Mouse (Mus musculus): ENCODE results near the gene Zbtb8os. TPM values are rescaled to one million over a fixed set of nuclear protein-coding genes. Genes with fewer than 3 reads are reported as not detected.

Gene Zbtb8os
- polyA plus RNA-seq, 1 experiment from 2014 or later: 53.3 TPM

DNA sequence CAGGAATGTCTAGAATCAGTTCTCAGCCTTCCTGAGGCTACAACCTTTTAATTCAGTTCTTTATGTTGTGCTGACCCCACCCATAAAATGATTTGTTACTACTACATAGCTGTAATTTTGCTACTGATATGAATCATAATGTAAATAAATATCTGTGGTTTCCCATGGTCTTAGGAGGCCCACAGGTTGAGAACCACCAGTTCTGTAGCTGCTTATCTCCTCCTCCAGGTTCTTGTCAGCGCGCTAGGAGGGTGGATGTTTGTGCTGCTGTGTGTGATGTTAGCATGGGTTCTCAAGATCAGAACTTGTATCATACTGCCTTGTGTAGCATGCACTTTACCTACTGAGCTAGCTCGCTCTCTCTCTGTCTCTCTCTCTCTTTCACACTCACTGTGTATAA lies 4.2 kb downstream of the Zbtb8os start:
- ATAC-seq (ENCODE audit: insufficient number of reproducible peaks, low FRiP score, low TSS enrichment, low read depth): no peak
- Histone ChIP-seq H3K36me3 (ENCODE audit: control insufficient read depth, insufficient read depth, low read length) (peaks cover 6% of the 10 kb centered on the region), H3K4me2 (ENCODE audit: low read depth, severe bottlenecking) (no peak overlapping the region), H3K4me1 (ENCODE audit: control insufficient read depth, insufficient read depth, low read length) (no peaks in the 10 kb centered on the region), H3K9me3 (ENCODE audit: control insufficient read depth, low read length) (no peaks in the 10 kb centered on the region), H3K27ac (replicated peaks; ENCODE audit: low read depth, low read length) (no peak overlapping the region), H3K27me3 (ENCODE audit: control insufficient read depth, insufficient read depth, low read length) (no peaks in the 10 kb centered on the region), H3K4me3 (ENCODE audit: low read depth, low read length) (no peak overlapping the region), H3K9ac (ENCODE audit: low read length) (no peak overlapping the region)
- DNase-seq (ENCODE audit: low spot score): no peak
- WGBS: 95% methylated on average over 3 of the region's 3 CpGs

- ATAC-seq (ENCODE audit: insufficient number of reproducible peaks, low FRiP score, low TSS enrichment, low read depth): no peak
- no peaks in the 10 kb centered on the region for H3K27me3 ChIP-seq (ENCODE audit: control insufficient read depth, insufficient read depth, low read length)
- no peak overlapping the region for H3K4me3 ChIP-seq (ENCODE audit: low read depth, low read length)
- H3K9ac ChIP-seq (ENCODE audit: low read length): no peak overlapping the region
- WGBS: 85% methylated on average over 1 of the region's 1 CpGs
- no peaks in the 10 kb centered on the region for H3K4me1 ChIP-seq (ENCODE audit: control insufficient read depth, insufficient read depth, low read length)
- H3K36me3 ChIP-seq (ENCODE audit: control insufficient read depth, insufficient read depth, low read length): peaks cover 6% of the 10 kb centered on the region
- no peaks in the 10 kb centered on the region for H3K9me3 ChIP-seq (ENCODE audit: control insufficient read depth, low read length)
- DNase-seq (ENCODE audit: low spot score): no peak
- H3K4me2 ChIP-seq (ENCODE audit: low read depth, severe bottlenecking): no peak overlapping the region
- no peak overlapping the region for H3K27ac ChIP-seq (replicated peaks; ENCODE audit: low read depth, low read length)
Observed at GRCm38 (mm10) chr4:129341888-129342287, 6.4 kb downstream of the Zbtb8os start.

DNA sequence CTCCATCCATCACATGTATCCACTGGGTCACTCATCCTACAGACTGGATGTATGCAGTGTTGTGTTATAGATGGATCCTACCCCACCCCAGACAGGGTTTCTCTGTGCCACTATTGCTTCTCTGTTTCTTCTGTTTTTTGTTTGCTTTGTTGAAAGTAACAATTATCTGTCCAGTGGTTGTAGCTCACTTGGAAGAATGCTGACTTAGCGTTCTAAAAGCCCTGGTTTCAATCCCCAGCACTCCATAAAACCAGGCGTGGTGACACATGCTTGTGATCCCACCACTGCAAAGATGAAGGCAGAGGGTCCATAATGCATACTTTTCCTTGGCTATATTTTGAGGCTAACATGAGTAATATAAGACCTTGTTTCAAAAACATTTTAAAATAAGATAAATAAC lies 7.2 kb downstream of the Zbtb8os start:
- Histone ChIP-seq H3K4me1 (ENCODE audit: control insufficient read depth, insufficient read depth, low read length) (no peaks in the 10 kb centered on the region), H3K36me3 (ENCODE audit: control insufficient read depth, insufficient read depth, low read length) (peaks cover 6% of the 10 kb centered on the region), H3K9ac (ENCODE audit: low read length) (no peak overlapping the region), H3K27ac (replicated peaks; ENCODE audit: low read depth, low read length) (no peak overlapping the region), H3K9me3 (ENCODE audit: control insufficient read depth, low read length) (no peaks in the 10 kb centered on the region), H3K27me3 (ENCODE audit: control insufficient read depth, insufficient read depth, low read length) (no peaks in the 10 kb centered on the region), H3K4me2 (ENCODE audit: low read depth, severe bottlenecking) (no peak overlapping the region), H3K4me3 (ENCODE audit: low read depth, low read length) (no peak overlapping the region)
- DNase-seq (ENCODE audit: low spot score) (no peak), ATAC-seq (ENCODE audit: insufficient number of reproducible peaks, low FRiP score, low TSS enrichment, low read depth) (no peak)
- WGBS: 79% methylated on average over 2 of the region's 2 CpGs

DNA sequence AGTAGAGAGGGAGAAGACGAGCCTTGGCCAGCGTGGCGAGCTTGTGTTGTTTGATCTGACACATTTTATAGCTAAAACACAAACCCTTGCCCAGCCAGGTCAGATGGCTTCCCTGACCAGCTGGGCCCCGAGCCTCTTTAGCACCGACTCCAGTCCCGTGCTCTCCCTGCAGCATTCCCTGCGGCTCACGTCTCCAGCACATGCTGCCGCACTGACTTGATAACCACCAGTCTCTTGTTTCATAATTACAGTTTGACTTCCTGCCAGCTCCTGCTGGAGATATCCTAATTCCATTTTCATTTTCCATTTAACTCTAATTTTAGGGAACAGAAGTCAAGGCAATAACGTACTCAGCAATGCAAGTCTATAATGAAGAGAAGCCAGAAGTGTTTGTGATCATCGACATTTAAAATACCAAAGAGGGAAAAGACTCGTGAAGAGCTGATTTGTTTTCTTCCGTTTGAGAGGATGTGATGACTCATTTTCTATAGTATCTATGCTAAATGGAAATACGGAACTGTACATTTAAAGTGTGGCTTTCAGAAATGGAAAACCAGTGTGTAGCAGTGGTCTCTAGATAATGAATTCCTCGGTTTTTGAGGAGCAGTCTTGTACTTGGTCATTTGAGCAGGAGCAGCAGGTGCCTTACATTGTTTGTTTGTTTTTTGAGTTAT lies 11.1 kb downstream of the Zbtb8os start:
- H3K9me3 ChIP-seq (ENCODE audit: control insufficient read depth, low read length): no peaks in the 10 kb centered on the region
- ATAC-seq (ENCODE audit: insufficient number of reproducible peaks, low FRiP score, low TSS enrichment, low read depth): no peak
- H3K36me3 ChIP-seq (ENCODE audit: control insufficient read depth, insufficient read depth, low read length): peaks cover 6% of the 10 kb centered on the region

GRCm38 (mm10) chr4:129350644-129351043 lies 15.1 kb downstream of the Zbtb8os start:
- H3K4me3 ChIP-seq (ENCODE audit: low read depth, low read length): no peak overlapping the region
- no peaks in the 10 kb centered on the region for H3K4me1 ChIP-seq (ENCODE audit: control insufficient read depth, insufficient read depth, low read length)
- ATAC-seq (ENCODE audit: insufficient number of reproducible peaks, low FRiP score, low TSS enrichment, low read depth) (no peak), DNase-seq (ENCODE audit: low spot score) (peak; percentile 92)
- no peak overlapping the region for H3K27ac ChIP-seq (replicated peaks; ENCODE audit: low read depth, low read length)
- no peak overlapping the region for H3K4me2 ChIP-seq (ENCODE audit: low read depth, severe bottlenecking)
- H3K9me3 ChIP-seq (ENCODE audit: control insufficient read depth, low read length): no peaks in the 10 kb centered on the region
- WGBS: 8% methylated on average over 1 of the region's 1 CpGs
- no peaks in the 10 kb centered on the region for H3K27me3 ChIP-seq (ENCODE audit: control insufficient read depth, insufficient read depth, low read length)
- no peaks in the 10 kb centered on the region for H3K36me3 ChIP-seq (ENCODE audit: control insufficient read depth, insufficient read depth, low read length)
- no peak overlapping the region for H3K9ac ChIP-seq (ENCODE audit: low read length)

More for the DNA sequence above, 11.1 kb downstream of the Zbtb8os start:
- 86% methylated on average over 15 of the region's 15 CpGs for WGBS
- Histone ChIP-seq H3K27me3 (ENCODE audit: control insufficient read depth, insufficient read depth, low read length) (no peaks in the 10 kb centered on the region), H3K4me3 (ENCODE audit: low read depth, low read length) (no peak overlapping the region), H3K4me1 (ENCODE audit: control insufficient read depth, insufficient read depth, low read length) (no peaks in the 10 kb centered on the region), H3K9ac (ENCODE audit: low read length) (no peak overlapping the region), H3K27ac (replicated peaks; ENCODE audit: low read depth, low read length) (no peak overlapping the region), H3K4me2 (ENCODE audit: low read depth, severe bottlenecking) (no peak overlapping the region)
- no peak for DNase-seq (ENCODE audit: low spot score)

- no peak for DNase-seq (ENCODE audit: low spot score)
- Histone ChIP-seq H3K9me3 (ENCODE audit: control insufficient read depth, low read length) (no peaks in the 10 kb centered on the region), H3K36me3 (ENCODE audit: control insufficient read depth, insufficient read depth, low read length) (peaks cover under 1% of the 10 kb centered on the region; the same call in 1 of the 2 replicates), H3K4me2 (ENCODE audit: low read depth, severe bottlenecking) (no peak overlapping the region), H3K9ac (ENCODE audit: low read length) (no peak overlapping the region), H3K27ac (replicated peaks; ENCODE audit: low read depth, low read length) (no peak overlapping the region), H3K4me3 (ENCODE audit: low read depth, low read length) (no peak overlapping the region), H3K4me1 (ENCODE audit: control insufficient read depth, insufficient read depth, low read length) (no peaks in the 10 kb centered on the region), H3K27me3 (ENCODE audit: control insufficient read depth, insufficient read depth, low read length) (no peaks in the 10 kb centered on the region)
- no peak for ATAC-seq (ENCODE audit: insufficient number of reproducible peaks, low FRiP score, low TSS enrichment, low read depth)
- WGBS: 83% methylated on average over 6 of the region's 6 CpGs
Observed at GRCm38 (mm10) chr4:129351111-129351510, 15.6 kb downstream of the Zbtb8os start.

DNA sequence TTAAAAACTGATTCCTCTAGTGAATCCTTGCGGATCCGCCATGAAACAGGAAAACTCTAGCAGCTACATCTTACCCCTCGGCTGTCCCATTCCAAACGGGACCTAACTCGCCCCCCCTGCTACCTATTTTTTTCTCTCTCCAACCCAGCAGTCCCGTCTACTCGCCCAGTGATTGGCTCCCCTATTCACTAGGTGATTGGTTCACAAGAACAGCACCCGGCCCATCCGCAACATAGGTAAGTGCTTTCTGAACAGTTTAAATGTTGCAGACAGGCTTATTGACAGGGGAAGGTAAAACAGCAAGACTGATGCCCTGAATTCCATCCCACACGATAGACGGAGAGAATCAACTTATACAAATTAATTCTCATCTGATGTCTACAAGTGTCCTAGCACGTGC lies 17.7 kb downstream of the Zbtb8os start:
- DNase-seq (ENCODE audit: low spot score): no peak
- Histone ChIP-seq H3K9me3 (ENCODE audit: control insufficient read depth, low read length) (no peaks in the 10 kb centered on the region), H3K27ac (replicated peaks; ENCODE audit: low read depth, low read length) (no peak overlapping the region), H3K9ac (ENCODE audit: low read length) (no peak overlapping the region), H3K27me3 (ENCODE audit: control insufficient read depth, insufficient read depth, low read length) (no peaks in the 10 kb centered on the region), H3K36me3 (ENCODE audit: control insufficient read depth, insufficient read depth, low read length) (peaks cover 3% of the 10 kb centered on the region; the same call in 1 of the 2 replicates), H3K4me1 (ENCODE audit: control insufficient read depth, insufficient read depth, low read length) (no peaks in the 10 kb centered on the region), H3K4me2 (ENCODE audit: low read depth, severe bottlenecking) (no peak overlapping the region), H3K4me3 (ENCODE audit: low read depth, low read length) (no peak overlapping the region)
- ATAC-seq (ENCODE audit: insufficient number of reproducible peaks, low FRiP score, low TSS enrichment, low read depth): no peak
- WGBS: 88% methylated on average over 12 of the region's 12 CpGs

DNA sequence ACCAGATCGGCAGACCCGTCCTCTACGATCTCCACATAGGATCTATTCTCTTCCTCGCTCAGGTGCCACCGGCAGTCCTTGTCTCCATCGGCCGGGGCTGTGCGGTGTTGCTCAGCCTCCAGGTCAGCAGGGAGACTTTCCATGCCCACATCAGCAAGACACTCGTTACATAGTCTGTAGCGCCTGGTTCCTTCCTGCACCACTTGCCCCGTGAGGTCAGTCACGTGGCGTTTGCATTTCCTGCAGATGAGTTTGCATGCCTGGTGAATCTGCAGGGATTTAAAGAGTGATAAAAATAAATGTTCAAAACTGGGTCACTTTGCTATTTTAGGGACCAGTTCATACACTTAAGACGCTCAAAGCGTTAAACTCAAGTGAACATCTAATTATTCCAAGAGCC lies 18.7 kb downstream of the Zbtb8os start:
- 83% methylated on average over 15 of the region's 15 CpGs for WGBS
- no peak for DNase-seq (ENCODE audit: low spot score)
- Histone ChIP-seq H3K9ac (ENCODE audit: low read length) (no peak overlapping the region), H3K27me3 (ENCODE audit: control insufficient read depth, insufficient read depth, low read length) (no peaks in the 10 kb centered on the region), H3K4me1 (ENCODE audit: control insufficient read depth, insufficient read depth, low read length) (no peaks in the 10 kb centered on the region), H3K4me3 (ENCODE audit: low read depth, low read length) (no peak overlapping the region), H3K4me2 (ENCODE audit: low read depth, severe bottlenecking) (no peak overlapping the region), H3K27ac (replicated peaks; ENCODE audit: low read depth, low read length) (no peak overlapping the region), H3K36me3 (ENCODE audit: control insufficient read depth, insufficient read depth, low read length) (peaks cover 3% of the 10 kb centered on the region; the same call in 1 of the 2 replicates), H3K9me3 (ENCODE audit: control insufficient read depth, low read length) (no peaks in the 10 kb centered on the region)
- no peak for ATAC-seq (ENCODE audit: insufficient number of reproducible peaks, low FRiP score, low TSS enrichment, low read depth)
